Mouse (Mus musculus) liver, embryonic 16.5 days (tissue): ENCODE measurements around the gene Amz2. TPM values are rescaled to one million over a fixed set of nuclear protein-coding genes. Genes with fewer than 3 reads are reported as not detected.

ENCODE experiments used
- ATAC-seq: fragments of 200-750 bp; cut with Nextera tagmentation; 2 replicates; pipeline ENCODE4 v1.8.0; 2017; ENCODE audit warnings: low read depth, mild to moderate bottlenecking, moderate number of reproducible peaks, moderate library complexity
- H3K27ac ChIP-seq: fragments of 300-500 bp; sonication (generic); 2 replicates; pipeline ENCODE4 v1.5.1; 2014; ENCODE audit warnings: mild to moderate bottlenecking, low read length
- H3K27me3 ChIP-seq: fragments of 300-500 bp; sonication (generic); 2 replicates; pipeline ENCODE4 v1.6.1; 2014; ENCODE audit warnings: low read depth, low read length, mixed read lengths; ENCODE audit not compliant: control insufficient read depth, insufficient read depth
- H3K36me3 ChIP-seq: fragments of 300-500 bp; sonication (generic); 2 replicates; pipeline ENCODE4 v1.6.1; 2014; ENCODE audit warnings: mild to moderate bottlenecking; ENCODE audit not compliant: control insufficient read depth, insufficient read depth
- H3K4me1 ChIP-seq: fragments of 300-500 bp; sonication (generic); 2 replicates; pipeline ENCODE4 v1.6.1; 2014; ENCODE audit warnings: low read depth, low read length, mixed read lengths; ENCODE audit not compliant: control insufficient read depth
- H3K4me2 ChIP-seq: fragments of 300-500 bp; sonication (generic); 2 replicates; pipeline ENCODE4 v1.6.1; 2014; ENCODE audit warnings: low read depth, low read length, mixed read lengths
- H3K4me3 ChIP-seq: fragments of 300-500 bp; sonication (generic); 2 replicates; pipeline ENCODE4 v1.5.1; 2014; ENCODE audit warnings: low read depth, mild to moderate bottlenecking, low read length
- H3K9ac ChIP-seq: fragments of 300-500 bp; sonication (generic); 2 replicates; pipeline ENCODE4 v1.6.1; 2014; ENCODE audit warnings: low read depth, low read length
- H3K9me3 ChIP-seq: fragments of 300-500 bp; sonication (generic); replicated peaks from 2 replicates; pipeline ENCODE4 v1.6.1; 2016; ENCODE audit warnings: low read length; ENCODE audit not compliant: control insufficient read depth
- WGBS: fragments of 180-500 bp; shearing (Covaris S2); extraction: QIAGEN DNeasy Blood & Tissue Kit; methylation state at CpG from one replicate; pipeline ENCODE4 v1.1.7; 2014; ENCODE audit not compliant: insufficient replicate concordance; 5-methylcytosine and 5-hydroxymethylcytosine counted together
- polyA plus RNA-seq: library from polyadenylated mRNA; unstranded; fragments of >200 nt; fragmentation: Nextera tagmentation; extraction: Ambion mirVana; gene quantifications from 2 replicates; pipeline ENCODE4 v1.2.1, GENCODE M21; 2015

Amz2 gene
- polyA plus RNA-seq, 1 experiment from 2014 or later: 11.4 TPM

DNA sequence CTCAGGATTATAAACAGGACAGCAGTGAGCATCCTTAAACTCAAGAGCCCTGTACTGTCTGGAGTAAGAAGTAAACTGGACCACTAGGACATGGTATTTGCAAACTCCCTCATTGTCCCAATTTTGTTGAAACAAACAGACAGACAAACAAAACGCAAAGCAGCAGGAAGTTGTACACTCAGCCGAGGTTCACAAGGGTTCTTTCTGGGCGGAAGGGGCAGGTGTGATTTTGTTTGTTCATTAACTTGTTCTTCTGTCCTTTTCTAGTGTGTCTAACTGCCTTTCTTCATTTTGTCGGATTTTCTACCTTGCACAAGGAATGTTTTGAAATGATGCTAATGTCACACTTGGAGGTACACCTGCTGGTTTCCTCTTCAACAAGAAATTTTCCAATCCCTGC is 6.3 kb upstream of the Amz2 start:
- no peak for ATAC-seq
- Histone ChIP-seq H3K27me3 (no peaks in the 10 kb centered on the region), H3K27ac (no peak overlapping the region), H3K36me3 (no peaks in the 10 kb centered on the region), H3K9me3 (0 out of 2 replicates have a peak, but pooled peaks cover 2% of the 10 kb centered on the region), H3K4me2 (no peak overlapping the region), H3K9ac (no peak overlapping the region), H3K4me1 (peaks cover 8% of the 10 kb centered on the region), H3K4me3 (no peak overlapping the region)
- 46% methylated on average over 4 of the region's 4 CpGs for WGBS

- no peak overlapping the region for H3K27ac ChIP-seq
- no peak for ATAC-seq
- 0 out of 2 replicates have a peak, but pooled peaks cover 2% of the 10 kb centered on the region for H3K9me3 ChIP-seq
- H3K4me2 ChIP-seq: 0 out of 2 replicates have a peak overlapping the region, but pooled peaks have one; percentile 22
- no peaks in the 10 kb centered on the region for H3K27me3 ChIP-seq
- no peak overlapping the region for H3K9ac ChIP-seq
- H3K4me1 ChIP-seq: peaks cover 11% of the 10 kb centered on the region
- no peaks in the 10 kb centered on the region for H3K36me3 ChIP-seq
- WGBS: 17% methylated on average over 16 of the region's 16 CpGs
- no peak overlapping the region; the same call in 1 of the 2 replicates for H3K4me3 ChIP-seq
Observed at GRCm38 (mm10) chr11:109419961-109420566, 5.7 kb upstream of the Amz2 start.

GRCm38 (mm10) chr11:109420567-109420962 is 5.2 kb upstream of the Amz2 start:
- H3K4me2 ChIP-seq: 0 out of 2 replicates have a peak overlapping the region, but pooled peaks have one; percentile 22
- H3K36me3 ChIP-seq: no peaks in the 10 kb centered on the region
- 46% methylated on average over 14 of the region's 14 CpGs for WGBS
- H3K4me1 ChIP-seq: peaks cover 15% of the 10 kb centered on the region
- no peak for ATAC-seq
- H3K9me3 ChIP-seq: 0 out of 2 replicates have a peak, but pooled peaks cover 2% of the 10 kb centered on the region
- H3K27ac ChIP-seq: no peak overlapping the region
- no peaks in the 10 kb centered on the region for H3K27me3 ChIP-seq
- H3K4me3 ChIP-seq: no peak overlapping the region
- H3K9ac ChIP-seq: no peak overlapping the region

DNA sequence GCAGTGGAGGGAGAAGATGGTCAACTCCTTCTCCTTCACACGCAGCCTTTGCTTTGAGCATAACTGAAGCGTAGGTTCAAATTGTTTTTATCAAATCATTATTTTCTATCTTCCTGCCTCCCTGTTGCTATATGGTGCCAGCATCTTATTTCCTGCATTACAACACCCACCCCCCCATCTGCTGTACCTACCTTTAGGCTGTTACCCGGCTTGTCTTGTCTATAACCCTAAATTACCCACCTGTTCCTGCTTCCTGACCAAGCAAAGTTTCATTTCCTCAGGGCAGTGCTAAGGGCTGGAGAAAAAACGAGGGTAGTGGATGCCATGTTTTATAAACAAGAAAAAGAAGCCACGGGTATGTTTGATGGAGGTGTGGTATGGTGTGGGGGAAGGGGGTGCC is 4.5 kb upstream of the Amz2 start:
- Histone ChIP-seq H3K36me3 (no peaks in the 10 kb centered on the region), H3K27ac (no peak overlapping the region), H3K4me1 (peaks cover 15% of the 10 kb centered on the region), H3K9me3 (0 out of 2 replicates have a peak, but pooled peaks cover 2% of the 10 kb centered on the region), H3K27me3 (no peaks in the 10 kb centered on the region), H3K4me2 (no peak overlapping the region), H3K4me3 (no peak overlapping the region), H3K9ac (no peak overlapping the region)
- ATAC-seq: no peak
- 64% methylated on average over 5 of the region's 5 CpGs for WGBS

GRCm38 (mm10) chr11:109422263-109422662 is 3.5 kb upstream of the Amz2 start:
- no peaks in the 10 kb centered on the region for H3K36me3 ChIP-seq
- ATAC-seq: no peak
- 0 out of 2 replicates have a peak, but pooled peaks cover 2% of the 10 kb centered on the region for H3K9me3 ChIP-seq
- H3K27me3 ChIP-seq: no peaks in the 10 kb centered on the region
- no peak overlapping the region for H3K27ac ChIP-seq
- H3K4me2 ChIP-seq: no peak overlapping the region
- H3K4me1 ChIP-seq: peaks cover 22% of the 10 kb centered on the region
- no peak overlapping the region for H3K4me3 ChIP-seq
- H3K9ac ChIP-seq: no peak overlapping the region
- 91% methylated on average over 4 of the region's 4 CpGs for WGBS

- WGBS: 40% methylated on average over 1 of the region's 1 CpGs
- no peak overlapping the region for H3K4me2 ChIP-seq
- no peak overlapping the region for H3K9ac ChIP-seq
- no peak for ATAC-seq
- no peaks in the 10 kb centered on the region for H3K27me3 ChIP-seq
- no peaks in the 10 kb centered on the region for H3K36me3 ChIP-seq
- peaks cover 22% of the 10 kb centered on the region for H3K4me1 ChIP-seq
- peak overlapping the region; percentile 45 for H3K27ac ChIP-seq
- 0 out of 2 replicates have a peak, but pooled peaks cover 2% of the 10 kb centered on the region for H3K9me3 ChIP-seq
- H3K4me3 ChIP-seq: no peak overlapping the region
Observed at GRCm38 (mm10) chr11:109423294-109423693, 2.5 kb upstream of the Amz2 start.

DNA sequence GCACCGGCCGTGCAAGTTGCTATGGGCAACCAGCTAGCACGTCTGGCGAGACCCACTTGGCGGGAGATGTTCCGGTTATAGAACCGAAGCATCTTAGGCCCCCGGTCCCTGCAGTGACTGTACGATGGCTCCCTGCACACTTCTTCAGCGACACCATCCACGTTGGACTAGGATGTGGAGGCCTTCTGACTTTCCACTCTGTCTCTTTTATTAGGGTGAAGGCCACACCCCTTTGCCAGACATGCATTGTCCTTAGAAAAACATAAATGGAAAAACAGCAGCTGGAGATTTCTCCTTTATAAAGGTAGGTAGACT is 483 bp downstream of the Amz2 start:
- Histone ChIP-seq H3K4me3 (peak overlapping the region; percentile 81), H3K27ac (peak overlapping the region; percentile 90), H3K4me1 (peaks cover 22% of the 10 kb centered on the region), H3K4me2 (peak overlapping the region; percentile 82), H3K9me3 (0 out of 2 replicates have a peak, but pooled peaks cover 2% of the 10 kb centered on the region), H3K36me3 (peaks cover 2% of the 10 kb centered on the region; the same call in 1 of the 2 replicates), H3K27me3 (no peaks in the 10 kb centered on the region), H3K9ac (peak overlapping the region; percentile 74)
- 2% methylated on average over 11 of the region's 11 CpGs for WGBS
- no peak for ATAC-seq

DNA sequence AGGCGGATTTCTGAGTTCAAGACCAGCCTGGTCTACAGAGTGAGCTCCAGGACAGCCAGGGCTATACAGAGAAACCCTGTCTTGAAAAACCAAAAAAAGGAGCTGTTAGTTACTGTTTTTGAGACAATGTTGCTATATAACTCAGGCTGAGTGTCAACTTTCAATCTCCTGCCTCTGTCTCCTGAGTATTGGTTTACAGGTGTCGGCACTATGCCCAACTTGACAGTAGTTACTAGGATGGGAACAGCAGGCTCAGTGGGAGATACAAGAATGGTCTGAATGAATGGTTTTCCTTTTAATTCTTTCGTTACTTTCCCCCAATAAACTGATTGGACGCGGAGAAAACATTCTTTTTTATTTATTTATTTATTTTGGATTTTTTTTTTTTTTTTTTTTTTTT is 1.6 kb downstream of the Amz2 start:
- Histone ChIP-seq H3K4me1 (peaks cover 22% of the 10 kb centered on the region), H3K36me3 (peaks cover 2% of the 10 kb centered on the region; the same call in 1 of the 2 replicates), H3K4me2 (no peak overlapping the region), H3K9ac (no peak overlapping the region), H3K27me3 (no peaks in the 10 kb centered on the region), H3K4me3 (no peak overlapping the region), H3K9me3 (no peaks in the 10 kb centered on the region), H3K27ac (no peak overlapping the region)
- no peak for ATAC-seq
- WGBS: 86% methylated on average over 5 of the region's 5 CpGs

- H3K9ac ChIP-seq: no peak overlapping the region
- peaks cover under 1% of the 10 kb centered on the region; the same call in 1 of the 2 replicates for H3K4me1 ChIP-seq
- H3K9me3 ChIP-seq: no peaks in the 10 kb centered on the region
- no peak for ATAC-seq
- no peak overlapping the region for H3K4me2 ChIP-seq
- H3K27ac ChIP-seq: no peak overlapping the region
- peaks cover 9% of the 10 kb centered on the region for H3K36me3 ChIP-seq
- 73% methylated on average over 16 of the region's 16 CpGs for WGBS
- no peak overlapping the region for H3K4me3 ChIP-seq
- H3K27me3 ChIP-seq: no peaks in the 10 kb centered on the region
Observed at GRCm38 (mm10) chr11:109434233-109434798, 8.6 kb downstream of the Amz2 start.
